Comparison of ENCODE assay signal across 23 mouse cellular contexts in the genomic region with DNA sequence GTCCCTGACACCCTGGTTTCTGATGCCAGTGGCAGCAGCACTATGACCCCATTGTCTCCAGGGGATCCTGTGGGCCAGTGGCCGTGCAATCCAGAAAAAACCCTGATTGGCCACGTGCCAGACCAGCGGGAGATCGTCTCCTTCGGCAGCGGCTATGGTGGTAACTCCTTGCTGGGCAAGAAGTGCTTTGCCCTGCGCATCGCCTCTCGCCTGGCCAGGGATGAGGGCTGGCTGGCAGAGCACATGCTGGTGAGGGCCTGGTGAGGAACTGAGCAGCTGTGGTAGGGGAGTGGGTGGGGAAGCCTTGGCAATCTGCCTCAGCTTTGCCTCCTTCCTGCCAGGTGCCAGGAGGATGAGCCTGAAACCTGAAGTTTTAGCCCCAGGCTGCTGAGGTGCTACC. TPM values are rescaled to one million over a fixed set of nuclear protein-coding genes. Genes with fewer than 3 reads are reported as not detected.
DNase-seq lines count a peak whose midpoint lies in the region; ATAC-seq and TF ChIP-seq lines count a peak whose summit lies in the region.
"Had no signal": no experiment of that assay in that cellular context is flagged by ENCODE, and none has a peak within 500 bp of the region (broad histone marks: within the 10 kb centered on the region; RNA-seq: fewer than 3 reads in every experiment).

No protein-coding gene starts in this region.

- H3K36me3 ChIP-seq in forebrain, embryonic 13.5 days (ENCODE audit: poor library complexity, severe bottlenecking): peaks cover 35% of the 10 kb centered on the region
- peaks cover 27% of the 10 kb centered on the region for H3K36me3 ChIP-seq in forebrain, postnatal 0 days (ENCODE audit: insufficient read depth)
- H3K36me3 ChIP-seq in intestine, postnatal 0 days (ENCODE audit: control insufficient read depth, insufficient read depth): peaks cover 58% of the 10 kb centered on the region

- H3K4me2 ChIP-seq in forebrain, embryonic 13.5 days: no peak overlapping the region; the same call in 1 of the 2 replicates
- H3K4me2 ChIP-seq in forebrain, postnatal 0 days (ENCODE audit: low read depth): no peak overlapping the region
- H3K4me2 ChIP-seq in intestine, postnatal 0 days (replicated peaks; ENCODE audit: low read depth): no peak overlapping the region
- H3K4me2 ChIP-seq: heart, embryonic 15.5 days; neural tube, embryonic 13.5 days had no signal

- no peak for TF ChIP-seq CTCF in forebrain, postnatal 0 days (IDR thresholded peaks at IDR 0.05; ENCODE audit: low read depth)
- TF ChIP-seq CTCF in intestine, postnatal 0 days (IDR thresholded peaks at IDR 0.05; ENCODE audit: low read depth): no peak

- peaks cover 36% of the 10 kb centered on the region for H3K4me1 ChIP-seq in forebrain, embryonic 13.5 days
- H3K4me1 ChIP-seq in forebrain, postnatal 0 days (ENCODE audit: insufficient read depth): peaks cover 11% of the 10 kb centered on the region
- peaks cover 4% of the 10 kb centered on the region; the same call in 1 of the 2 replicates for H3K4me1 ChIP-seq in intestine, postnatal 0 days (replicated peaks; ENCODE audit: control insufficient read depth, insufficient read depth, low read length)

- H3K9ac ChIP-seq in forebrain, embryonic 13.5 days: 0 out of 2 replicates have a peak overlapping the region, but pooled peaks have one; percentile 4
- H3K9ac ChIP-seq in forebrain, postnatal 0 days: no peak overlapping the region
- no peak overlapping the region for H3K9ac ChIP-seq in intestine, postnatal 0 days (ENCODE audit: low read depth, low read length)
- H3K9ac ChIP-seq: heart, embryonic 15.5 days; liver, embryonic 14.5 days; neural tube, embryonic 13.5 days had no signal

- intact Hi-C loops in left cerebral cortex, postnatal 4 days (cut with DNase I): no loop called here

- 63% methylated on average over 9 of the region's 9 CpGs for WGBS in forebrain, embryonic 13.5 days
- WGBS in forebrain, postnatal 0 days: 48% methylated on average over 9 of the region's 9 CpGs
- WGBS in intestine, postnatal 0 days: 82% methylated on average over 9 of the region's 9 CpGs

- H3K4me3 ChIP-seq in forebrain, embryonic 13.5 days: no peak overlapping the region
- H3K4me3 ChIP-seq in forebrain, postnatal 0 days (ENCODE audit: low read depth, low read length): no peak overlapping the region
- H3K4me3 ChIP-seq in intestine, postnatal 0 days (ENCODE audit: low read depth, low read length): no peak overlapping the region
- H3K4me3 ChIP-seq: erythroblast, embryonic 14.5 days; heart, embryonic 15.5 days; neural tube, embryonic 13.5 days had no signal

- H3K27ac ChIP-seq in forebrain, embryonic 13.5 days: 0 out of 2 replicates have a peak overlapping the region, but pooled peaks have one; percentile 27
- H3K27ac ChIP-seq in forebrain, postnatal 0 days (ENCODE audit: low read depth, low read length): no peak overlapping the region
- H3K27ac ChIP-seq in intestine, postnatal 0 days (ENCODE audit: low read depth, low read length): no peak overlapping the region
- H3K27ac ChIP-seq: heart, embryonic 15.5 days; liver, embryonic 14.5 days; neural tube, embryonic 13.5 days; stomach, postnatal 0 days had no signal

- no peak for DNase-seq in forebrain, postnatal 0 days
- peak; percentile 65 for DNase-seq in left cerebral cortex, postnatal 4 days
- DNase-seq in left cerebral cortex, adult 11 months (ENCODE audit: low spot score): no peak
- peak; percentile 69 for DNase-seq in MN1 (ENCODE audit: low spot score)
- DNase-seq in cerebellum, adult 9-11 months: peak; percentile 58
- no peak for DNase-seq in natural killer cell, adult 2 months (ENCODE audit: low spot score in 2 of 2)
- DNase-seq: kidney, adult 18-20 months; kidney, postnatal 4 days; retina, postnatal 1 day; thymus, postnatal 36 days had no signal

- H3K9me3 ChIP-seq in forebrain, embryonic 13.5 days (replicated peaks): no peaks in the 10 kb centered on the region
- no peaks in the 10 kb centered on the region for H3K9me3 ChIP-seq in forebrain, postnatal 0 days (ENCODE audit: low read length)
- H3K9me3 ChIP-seq in intestine, postnatal 0 days (ENCODE audit: control insufficient read depth): no peaks in the 10 kb centered on the region
- H3K9me3 ChIP-seq: heart, embryonic 15.5 days; neural tube, embryonic 13.5 days had no signal

- no peak for ATAC-seq in forebrain, embryonic 13.5 days
- no peak for ATAC-seq in forebrain, postnatal 0 days
- ATAC-seq in intestine, postnatal 0 days: no peak
- ATAC-seq: lung, postnatal 0 days had no signal

- H3K27me3 ChIP-seq in forebrain, embryonic 13.5 days: no peaks in the 10 kb centered on the region
- no peaks in the 10 kb centered on the region for H3K27me3 ChIP-seq in forebrain, postnatal 0 days (ENCODE audit: insufficient read depth, low read length)
- no peaks in the 10 kb centered on the region for H3K27me3 ChIP-seq in intestine, postnatal 0 days (replicated peaks; ENCODE audit: control insufficient read depth, insufficient read depth, low read length)
- H3K27me3 ChIP-seq: heart, embryonic 15.5 days; neural tube, embryonic 13.5 days had no signal

RNA-seq across cellular contexts. Expression of gene Pck2, which starts 4.3 kb away (rescaled TPM):
- polyA plus RNA-seq in forebrain, embryonic 13.5 days (2015; fragmentation: Nextera tagmentation; extraction: Ambion mirVana): 17.9 and 18.1 TPM in 2 replicates
- total RNA-seq in forebrain, postnatal 0 days (2014; rRNA removed): 23.6 and 24.5 TPM in 2 replicates
- 9.8 and 12.5 TPM in 2 replicates for polyA plus RNA-seq in forebrain, postnatal 0 days (2015; fragmentation: Nextera tagmentation; extraction: Ambion mirVana)
- total RNA-seq in left cerebral cortex, postnatal 4 days (2021): 10 to 100 TPM; 13.6 to 14.3 TPM
- polyA plus RNA-seq in intestine, postnatal 0 days (2015; fragmentation: Nextera tagmentation; extraction: Ambion mirVana): 16.7 and 17.6 TPM in 2 replicates

RNA-seq across cellular contexts. Expression of gene Dcaf11, which starts 15.5 kb away (rescaled TPM):
- 108 and 115 TPM in 2 replicates for polyA plus RNA-seq in forebrain, embryonic 13.5 days (2015; fragmentation: Nextera tagmentation; extraction: Ambion mirVana)
- total RNA-seq in forebrain, postnatal 0 days (2014; rRNA removed): 101 and 104 TPM in 2 replicates
- polyA plus RNA-seq in forebrain, postnatal 0 days (2015; fragmentation: Nextera tagmentation; extraction: Ambion mirVana): 89.4 and 103 TPM in 2 replicates
- 10 to 100 TPM; 61.2 to 66.4 TPM for total RNA-seq in left cerebral cortex, postnatal 4 days (2021)
- polyA plus RNA-seq in intestine, postnatal 0 days (2015; fragmentation: Nextera tagmentation; extraction: Ambion mirVana): 67.0 and 74.7 TPM in 2 replicates

RNA-seq across cellular contexts. Expression of gene A730061H03Rik, which starts 15.9 kb away (rescaled TPM):
- polyA plus RNA-seq in forebrain, embryonic 13.5 days (2015; fragmentation: Nextera tagmentation; extraction: Ambion mirVana): 0.63 TPM in 1 of 2 replicates, not detected in the other
- total RNA-seq in forebrain, postnatal 0 days (2014; rRNA removed): not detected in 2 replicates
- polyA plus RNA-seq in forebrain, postnatal 0 days (2015; fragmentation: Nextera tagmentation; extraction: Ambion mirVana): not detected in 2 replicates
- total RNA-seq in left cerebral cortex, postnatal 4 days (2021): not detected
- 1.2 and 1.8 TPM in 2 replicates for polyA plus RNA-seq in intestine, postnatal 0 days (2015; fragmentation: Nextera tagmentation; extraction: Ambion mirVana)
- polyA plus RNA-seq: erythroblast, embryonic 14.5 days had no signal

RNA-seq across cellular contexts. Expression of gene Nrl, which starts 19.6 kb away (rescaled TPM):
- not detected in 2 replicates for polyA plus RNA-seq in forebrain, embryonic 13.5 days (2015; fragmentation: Nextera tagmentation; extraction: Ambion mirVana)
- total RNA-seq in forebrain, postnatal 0 days (2014; rRNA removed): 2.0 and 2.7 TPM in 2 replicates
- polyA plus RNA-seq in forebrain, postnatal 0 days (2015; fragmentation: Nextera tagmentation; extraction: Ambion mirVana): 0.21 TPM in 1 of 2 replicates, not detected in the other
- under 1 TPM; 0.20 to 0.42 TPM for total RNA-seq in left cerebral cortex, postnatal 4 days (2021)
- not detected in 2 replicates for polyA plus RNA-seq in intestine, postnatal 0 days (2015; fragmentation: Nextera tagmentation; extraction: Ambion mirVana)
- total RNA-seq: granulocyte monocyte progenitor cell, adult 5-6 weeks; megakaryocyte, adult 5-6 weeks had no signal
- polyA plus RNA-seq: C2C12; heart, embryonic 15.5 days; limb, embryonic 11.5 days; liver, embryonic 14.5 days; lung, postnatal 0 days; stomach, postnatal 0 days had no signal

RNA-seq across cellular contexts. Expression of gene Fitm1, which starts 31.1 kb away (rescaled TPM):
- polyA plus RNA-seq in forebrain, embryonic 13.5 days (2015; fragmentation: Nextera tagmentation; extraction: Ambion mirVana): not detected in 2 replicates
- 0.23 TPM in 1 of 2 replicates, not detected in the other for total RNA-seq in forebrain, postnatal 0 days (2014; rRNA removed)
- 0.20 and 0.22 TPM in 2 replicates for polyA plus RNA-seq in forebrain, postnatal 0 days (2015; fragmentation: Nextera tagmentation; extraction: Ambion mirVana)
- not detected for total RNA-seq in left cerebral cortex, postnatal 4 days (2021)
- polyA plus RNA-seq in intestine, postnatal 0 days (2015; fragmentation: Nextera tagmentation; extraction: Ambion mirVana): 0.48 and 0.52 TPM in 2 replicates
- total RNA-seq: layer of hippocampus, postnatal 25 days had no signal
- polyA plus RNA-seq: erythroblast, embryonic 14.5 days had no signal

Comparison
In these comparisons a context has a peak if more than half of its experiments do, and no peak if none do; other contexts are left out.
1. DNase-seq: peak in left cerebral cortex, postnatal 4 days (single experiment), MN1 (single experiment) and cerebellum, adult 9-11 months (single experiment); none in forebrain, postnatal 0 days (single experiment), left cerebral cortex, adult 11 months (single experiment) and natural killer cell, adult 2 months (0 of 2).